ENCODE assay signal across 23 mouse cellular contexts in genomic region chr11:59734335-59734734, GRCm38 (mm10). TPM values are rescaled to one million over a fixed set of nuclear protein-coding genes. Genes with fewer than 3 reads are reported as not detected.
DNase-seq lines count a peak whose midpoint lies in the region; ATAC-seq and TF ChIP-seq lines count a peak whose summit lies in the region.
"Had no signal": no experiment of that assay in that cellular context is flagged by ENCODE, and none has a peak within 500 bp of the region (broad histone marks: within the 10 kb centered on the region; RNA-seq: fewer than 3 reads in every experiment).

No protein-coding gene starts in this region.

- no peak for TF ChIP-seq EP300 in lung, postnatal 0 days (IDR thresholded peaks at IDR 0.05)

- H3K9me3 ChIP-seq in lung, postnatal 0 days (ENCODE audit: low read length): no peaks in the 10 kb centered on the region
- H3K9me3 ChIP-seq: embryonic facial prominence, embryonic 12.5 days; embryonic facial prominence, embryonic 15.5 days; hindbrain, embryonic 12.5 days; hindbrain, embryonic 15.5 days had no signal

- TF ChIP-seq POLR2A in olfactory bulb, adult 2 months (IDR thresholded peaks at IDR 0.05; ENCODE audit: insufficient read depth, low read depth, low read length): no peak

- peaks cover 31% of the 10 kb centered on the region; the same call in 1 of the 2 replicates for H3K36me3 ChIP-seq in lung, postnatal 0 days (ENCODE audit: insufficient read depth, low read length)

- ATAC-seq in lung, postnatal 0 days: no peak
- ATAC-seq: CD4-positive, CD25-positive, alpha-beta regulatory T cell, adult 4 months; forebrain, embryonic 14.5 days; forebrain, postnatal 0 days had no signal

- H3K4me2 ChIP-seq in lung, postnatal 0 days (replicated peaks; ENCODE audit: low read depth, low read length): no peak overlapping the region
- H3K4me2 ChIP-seq: embryonic facial prominence, embryonic 12.5 days; embryonic facial prominence, embryonic 15.5 days; heart, embryonic 11.5 days; hindbrain, embryonic 12.5 days; hindbrain, embryonic 15.5 days had no signal

- no peak overlapping the region for H3K4me3 ChIP-seq in layer of hippocampus, adult 2 months
- no peak overlapping the region for H3K4me3 ChIP-seq in lung, postnatal 0 days (ENCODE audit: low read depth, low read length)
- no peak overlapping the region for H3K4me3 ChIP-seq in olfactory bulb, adult 2 months (ENCODE audit: insufficient read depth, low read depth, low read length)
- H3K4me3 ChIP-seq: embryonic facial prominence, embryonic 12.5 days; embryonic facial prominence, embryonic 15.5 days; heart, adult 2 months; hindbrain, embryonic 12.5 days; hindbrain, embryonic 15.5 days had no signal

- DNase-seq in layer of hippocampus, adult 2 months (ENCODE audit: low spot score in 2 of 2): no peak
- DNase-seq in layer of hippocampus, postnatal 10 days (ENCODE audit: low spot score in 2 of 2): no peak
- no peak for DNase-seq in lung, postnatal 0 days (ENCODE audit: low spot score)
- DNase-seq in lung, postnatal 4 days: no peak
- DNase-seq in heart, adult 8-10 months (ENCODE audit: low spot score): no peak
- DNase-seq: adrenal gland, adult 2 months; adrenal gland, postnatal 14 days; cerebellum, adult 11 months; cerebellum, adult 2 months; cerebellum, adult 9-11 months; cerebellum, postnatal 25 days; forebrain, postnatal 0 days; gastrocnemius, postnatal 36 days; heart, adult 2 months had no signal

- no peak for TF ChIP-seq CTCF in layer of hippocampus, adult 2 months (conservative IDR thresholded peaks at IDR 0.05)
- TF ChIP-seq CTCF in lung, postnatal 0 days (IDR thresholded peaks at IDR 0.05): no peak
- no peak for TF ChIP-seq CTCF in olfactory bulb, adult 2 months (IDR thresholded peaks at IDR 0.05; ENCODE audit: insufficient read depth, low read depth, low read length)

- H3K27ac ChIP-seq in layer of hippocampus, adult 2 months: peak overlapping the region; percentile 93
- H3K27ac ChIP-seq in lung, postnatal 0 days (ENCODE audit: low read length): 0 out of 2 replicates have a peak overlapping the region, but pooled peaks have one; percentile 15
- H3K27ac ChIP-seq in olfactory bulb, adult 2 months (ENCODE audit: insufficient read depth, low read depth, low read length): peak overlapping the region; percentile 41; the same call in 1 of the 2 replicates
- H3K27ac ChIP-seq: embryonic facial prominence, embryonic 12.5 days; embryonic facial prominence, embryonic 15.5 days; heart, adult 2 months; hindbrain, embryonic 12.5 days; hindbrain, embryonic 15.5 days had no signal

- H3K27me3 ChIP-seq in lung, postnatal 0 days (replicated peaks; ENCODE audit: insufficient read depth, low read length): no peaks in the 10 kb centered on the region
- H3K27me3 ChIP-seq: embryonic facial prominence, embryonic 12.5 days; embryonic facial prominence, embryonic 15.5 days; hindbrain, embryonic 12.5 days; hindbrain, embryonic 15.5 days had no signal

- H3K4me1 ChIP-seq in lung, postnatal 0 days (ENCODE audit: insufficient read depth, low read depth, low read length): peaks cover 10% of the 10 kb centered on the region; the same call in 1 of the 2 replicates
- peaks cover 29% of the 10 kb centered on the region for H3K4me1 ChIP-seq in olfactory bulb, adult 2 months (ENCODE audit: control insufficient read depth, insufficient read depth, low read length)
- H3K4me1 ChIP-seq: embryonic facial prominence, embryonic 12.5 days; hindbrain, embryonic 12.5 days had no signal

- no peak overlapping the region for H3K9ac ChIP-seq in lung, postnatal 0 days (replicated peaks; ENCODE audit: low read depth)
- H3K9ac ChIP-seq: embryonic facial prominence, embryonic 12.5 days; embryonic facial prominence, embryonic 15.5 days; forebrain, postnatal 0 days; hindbrain, embryonic 12.5 days; hindbrain, embryonic 15.5 days had no signal

- 38% methylated on average over 1 of the region's 1 CpGs for WGBS in lung, postnatal 0 days
- WGBS in olfactory bulb, adult 2 months: 58% methylated on average over 1 of the region's 1 CpGs

RNA-seq across cellular contexts. Expression of gene Pld6, which starts 53.1 kb away (rescaled TPM):
- total RNA-seq in layer of hippocampus, adult 2 months (2021): 1 to 10 TPM in 1 of 2 experiments, under 1 TPM in 1; 0.69 to 1.2 TPM
- under 1 TPM; 0.66 to 0.96 TPM for total RNA-seq in layer of hippocampus, postnatal 10 days (2021)
- polyA plus RNA-seq in lung, postnatal 0 days (2015; fragmentation: Nextera tagmentation; extraction: Ambion mirVana): 2.9 and 7.3 TPM in 2 replicates
- polyA plus RNA-seq in olfactory bulb, adult 2 months (2012; ENCODE audit: insufficient read depth, insufficient read length, low replicate concordance, missing spikeins): not detected in 2 replicates
- total RNA-seq in heart, adult 8-10 months (2022): 1 to 10 TPM in 2 of 4 experiments, under 1 TPM in 2; 0.60 to 1.2 (median 0.89) TPM
- total RNA-seq: gastrocnemius, adult 8-10 months; gastrocnemius, postnatal 36 days had no signal

Comparison
In these comparisons a context has a peak if more than half of its experiments do, and no peak if none do; other contexts are left out.
1. H3K27ac ChIP-seq: peak in every context shown above with its lines; median percentile 93 in layer of hippocampus, adult 2 months; 41 in olfactory bulb, adult 2 months; 15 in lung, postnatal 0 days.